ENCODE assay signal across 25 mouse cellular contexts in the genomic region with DNA sequence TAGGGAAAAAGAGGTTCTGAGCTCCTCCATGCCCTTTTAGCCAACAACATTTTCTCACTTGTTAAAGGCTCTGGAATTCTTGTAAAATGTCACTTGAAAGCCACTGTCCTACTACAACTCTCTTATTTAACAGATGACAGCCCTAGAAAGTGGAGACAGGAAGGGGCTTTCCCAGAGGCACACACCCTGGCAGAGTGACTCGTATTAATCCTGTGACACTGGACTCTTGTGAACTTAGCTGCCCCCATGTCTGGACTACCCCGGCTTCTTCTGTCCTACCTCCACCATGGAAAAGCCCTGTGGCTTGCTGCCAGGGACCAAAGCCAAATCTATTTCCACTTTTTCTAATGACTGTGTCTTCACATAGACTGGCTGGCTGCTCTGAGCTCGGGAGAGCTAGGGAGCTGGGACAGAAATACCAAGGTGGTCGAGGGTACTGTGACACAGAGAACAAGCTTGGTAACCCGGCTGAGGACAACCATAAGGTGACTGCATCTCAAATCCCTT. TPM values are rescaled to one million over a fixed set of nuclear protein-coding genes. Genes with fewer than 3 reads are reported as not detected.
DNase-seq lines count a peak whose midpoint lies in the region; ATAC-seq lines count a peak whose summit lies in the region.
"Had no signal": no experiment of that assay in that cellular context is flagged by ENCODE, and none has a peak within 500 bp of the region (broad histone marks: within the 10 kb centered on the region; RNA-seq: fewer than 3 reads in every experiment).

No protein-coding gene starts in this region.

- peaks cover 8% of the 10 kb centered on the region; the same call in 1 of the 2 replicates for H3K4me1 ChIP-seq in kidney, embryonic 16.5 days (ENCODE audit: insufficient read depth, low read length)
- H3K4me1 ChIP-seq: embryonic facial prominence, embryonic 15.5 days; heart, embryonic 12.5 days; midbrain, embryonic 12.5 days; neural tube, embryonic 12.5 days had no signal

- no peak overlapping the region for H3K4me2 ChIP-seq in kidney, embryonic 16.5 days (replicated peaks; ENCODE audit: low read depth, low read length)
- H3K4me2 ChIP-seq: embryonic facial prominence, embryonic 15.5 days; heart, embryonic 12.5 days; liver, embryonic 11.5 days; midbrain, embryonic 12.5 days; neural tube, embryonic 12.5 days had no signal

- no peak overlapping the region for H3K4me3 ChIP-seq in kidney, embryonic 16.5 days (ENCODE audit: low read length)
- H3K4me3 ChIP-seq: embryonic facial prominence, embryonic 15.5 days; heart, embryonic 12.5 days; left cerebral cortex, adult 2 months; midbrain, embryonic 12.5 days; neural tube, embryonic 12.5 days had no signal

- no peaks in the 10 kb centered on the region for H3K9me3 ChIP-seq in kidney, embryonic 16.5 days (ENCODE audit: low read length)
- H3K9me3 ChIP-seq: embryonic facial prominence, embryonic 15.5 days; heart, embryonic 12.5 days; midbrain, embryonic 12.5 days; neural tube, embryonic 12.5 days had no signal

- peak; percentile 33 for DNase-seq in adrenal gland, adult 2 months
- no peak for DNase-seq in adrenal gland, adult 8-10 months
- peak; percentile 71 for DNase-seq in kidney, adult 11 months
- DNase-seq in 3T3-L1 (ENCODE audit: low read depth, low spot score), result peak; percentile 35
- DNase-seq in kidney, postnatal 10 days, result peak; percentile 67
- DNase-seq in thymus, postnatal 36 days, result no peak
- DNase-seq in cerebellum, adult 9-11 months, result no peak
- DNase-seq: cerebellum, adult 11 months; cerebellum, postnatal 36 days; gastrocnemius, postnatal 36 days; right cerebral cortex, adult 18-20 months; thymus, postnatal 4 days had no signal

- no peaks in the 10 kb centered on the region for H3K36me3 ChIP-seq in kidney, embryonic 16.5 days (ENCODE audit: insufficient read depth, low read length)
- H3K36me3 ChIP-seq: embryonic facial prominence, embryonic 15.5 days; heart, embryonic 12.5 days; midbrain, embryonic 12.5 days; neural tube, embryonic 12.5 days had no signal

- H3K27ac ChIP-seq in kidney, embryonic 16.5 days (ENCODE audit: low read length), result no peak overlapping the region
- H3K27ac ChIP-seq: embryonic facial prominence, embryonic 15.5 days; left cerebral cortex, adult 2 months; macrophage; midbrain, embryonic 12.5 days; neural tube, embryonic 12.5 days had no signal

- H3K27me3 ChIP-seq in kidney, embryonic 16.5 days (ENCODE audit: insufficient read depth, low read length), result no peaks in the 10 kb centered on the region
- H3K27me3 ChIP-seq: embryonic facial prominence, embryonic 15.5 days; midbrain, embryonic 12.5 days had no signal

- H3K9ac ChIP-seq in kidney, embryonic 16.5 days (replicated peaks; ENCODE audit: low read length), result no peak overlapping the region
- H3K9ac ChIP-seq: embryonic facial prominence, embryonic 15.5 days; heart, embryonic 12.5 days; midbrain, embryonic 12.5 days; neural tube, embryonic 12.5 days had no signal

- ATAC-seq in kidney, embryonic 16.5 days (ENCODE audit: low FRiP score, low TSS enrichment), result no peak
- ATAC-seq: forebrain, embryonic 16.5 days; hindbrain, embryonic 16.5 days; intestine, embryonic 16.5 days had no signal

- 68% methylated on average over 5 of the region's 5 CpGs for WGBS in kidney, embryonic 16.5 days

RNA-seq across cellular contexts. Expression of a gene that starts 18.3 kb away (rescaled TPM):
- total RNA-seq in adrenal gland, adult 2 months (2021), result 1 to 10 TPM; 1.4 to 2.0 TPM
- 2.3 and 2.9 TPM in 2 replicates for polyA plus RNA-seq in adrenal gland, adult 2 months (2012; rRNA removed)
- total RNA-seq in adrenal gland, adult 8-10 months (2022), result 1 to 10 TPM; 1.8 to 6.0 (median 4.7) TPM
- polyA plus RNA-seq in kidney, embryonic 16.5 days (2015; fragmentation: Nextera tagmentation; extraction: Ambion mirVana), result 0.80 TPM in 2 replicates
- total RNA-seq: MEL had no signal

RNA-seq across cellular contexts. Expression of a gene that starts 44.7 kb away (rescaled TPM):
- 10 to 100 TPM; 17.1 to 24.2 TPM for total RNA-seq in adrenal gland, adult 2 months (2021)
- 89.2 and 99.6 TPM in 2 replicates for polyA plus RNA-seq in adrenal gland, adult 2 months (2012; rRNA removed)
- total RNA-seq in adrenal gland, adult 8-10 months (2022), result 10 to 100 TPM; 21.3 to 29.9 (median 25.9) TPM
- polyA plus RNA-seq in kidney, embryonic 16.5 days (2015; fragmentation: Nextera tagmentation; extraction: Ambion mirVana), result 7.1 and 14.1 TPM in 2 replicates

RNA-seq across cellular contexts. Expression of a gene that starts 47.0 kb away (rescaled TPM):
- total RNA-seq in adrenal gland, adult 2 months (2021), result 10 to 100 TPM; 44.0 to 44.4 TPM
- polyA plus RNA-seq in adrenal gland, adult 2 months (2012; rRNA removed), result 15.9 and 22.6 TPM in 2 replicates
- total RNA-seq in adrenal gland, adult 8-10 months (2022), result 10 to 100 TPM; 37.2 to 55.9 (median 51.3) TPM
- polyA plus RNA-seq in kidney, embryonic 16.5 days (2015; fragmentation: Nextera tagmentation; extraction: Ambion mirVana), result 32.1 and 35.6 TPM in 2 replicates

RNA-seq across cellular contexts. Expression of a gene that starts 51.0 kb away (rescaled TPM):
- 1 to 10 TPM; 1.3 to 2.0 TPM for total RNA-seq in adrenal gland, adult 2 months (2021)
- polyA plus RNA-seq in adrenal gland, adult 2 months (2012; rRNA removed), result 1.2 and 1.5 TPM in 2 replicates
- 1 to 10 TPM; 1.5 to 3.6 (median 3.2) TPM for total RNA-seq in adrenal gland, adult 8-10 months (2022)
- polyA plus RNA-seq in kidney, embryonic 16.5 days (2015; fragmentation: Nextera tagmentation; extraction: Ambion mirVana), result 14.3 and 16.3 TPM in 2 replicates
- total RNA-seq: hematopoietic stem cell, adult 5-6 weeks had no signal
- polyA plus RNA-seq: macrophage had no signal

Comparison
In these comparisons a context has a peak if more than half of its experiments do, and no peak if none do; other contexts are left out.
1. DNase-seq: peak in adrenal gland, adult 2 months (single experiment), kidney, adult 11 months (single experiment), 3T3-L1 (single experiment) and kidney, postnatal 10 days (single experiment); none in adrenal gland, adult 8-10 months (single experiment), thymus, postnatal 36 days (0 of 2) and cerebellum, adult 9-11 months (single experiment).